Mouse (Mus musculus) cerebellum, postnatal 14 days (tissue): ENCODE measurements at regions not wholly inside any gene's neighbourhood (a gene's known extent, or its start where the extent isn't known, plus 50 kb on each side); places are given as distances from the start of the nearest gene placed in this dataset.
A peak's percentile ranks its signal among the peaks of the same experiment; 100 is the strongest.

Experiments used
- DNase-seq, 2 experiments: peaks; one replicate each; pipeline ENCODE4 v3.0.0; 2021; ENCODE audit warnings: mixed read lengths in 2 of 2

DNA sequence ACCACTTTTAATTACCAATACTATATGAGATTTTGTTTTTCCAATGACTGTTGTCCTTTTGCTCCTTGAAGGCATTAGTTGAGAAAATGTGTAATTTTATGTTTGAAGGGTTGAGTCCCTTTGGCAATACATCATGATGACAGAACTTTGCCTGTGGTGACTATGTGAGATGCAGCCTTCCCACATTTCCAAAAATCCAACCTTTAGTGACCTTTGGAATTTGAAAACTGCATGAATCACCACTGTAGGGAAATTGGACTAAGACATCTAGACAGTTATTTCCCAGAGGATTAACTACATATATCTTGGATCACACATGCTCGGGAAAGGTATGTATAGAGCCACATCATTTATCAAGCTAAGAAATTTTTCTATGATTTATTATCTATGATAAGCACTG lies 57.7 kb downstream of the Fbxo5 start:
- DNase-seq = no peak

DNA sequence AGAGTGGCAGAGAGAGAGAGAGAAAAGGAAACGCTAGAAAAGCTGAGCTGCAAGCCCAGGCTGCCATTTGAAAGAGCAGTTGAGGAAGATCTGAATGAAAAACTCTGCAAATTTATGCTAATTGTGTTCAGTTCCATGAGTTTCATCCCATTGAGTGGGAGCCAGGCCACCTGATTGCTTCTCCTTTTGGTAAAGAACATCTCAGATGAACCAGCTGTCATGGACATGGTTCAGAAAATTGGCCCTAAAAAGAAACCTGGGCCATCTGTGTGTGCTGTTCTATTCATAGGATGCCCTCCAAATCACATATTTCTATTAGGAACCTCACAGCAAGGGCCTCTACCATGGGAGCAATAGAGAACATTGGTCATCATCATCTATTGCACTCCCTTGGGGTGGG lies 70.3 kb downstream of the Fbxo5 start:
- DNase-seq = peak; percentile 7 to 25

DNA sequence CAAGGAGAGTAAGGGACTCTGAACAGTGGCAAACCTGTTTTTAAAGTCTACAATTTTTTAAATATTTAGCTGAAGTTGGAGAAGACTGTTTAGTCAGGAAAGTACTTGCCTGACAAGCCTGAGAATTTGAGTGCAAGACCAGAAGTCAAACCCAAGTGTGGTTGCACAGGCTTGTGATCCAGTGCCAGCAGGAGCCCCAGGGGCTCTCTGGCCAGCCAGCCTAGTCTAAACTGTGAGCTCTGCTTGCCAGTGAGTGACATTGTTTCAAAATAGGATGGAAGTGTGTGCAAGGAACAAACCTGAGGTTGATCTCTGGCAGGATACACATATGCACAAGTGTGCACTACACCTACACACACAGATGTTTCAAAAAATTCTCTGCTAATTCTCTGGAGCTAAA lies 60.8 kb downstream of the Vip start:
- peak; percentile 57 to 70 for DNase-seq

DNA sequence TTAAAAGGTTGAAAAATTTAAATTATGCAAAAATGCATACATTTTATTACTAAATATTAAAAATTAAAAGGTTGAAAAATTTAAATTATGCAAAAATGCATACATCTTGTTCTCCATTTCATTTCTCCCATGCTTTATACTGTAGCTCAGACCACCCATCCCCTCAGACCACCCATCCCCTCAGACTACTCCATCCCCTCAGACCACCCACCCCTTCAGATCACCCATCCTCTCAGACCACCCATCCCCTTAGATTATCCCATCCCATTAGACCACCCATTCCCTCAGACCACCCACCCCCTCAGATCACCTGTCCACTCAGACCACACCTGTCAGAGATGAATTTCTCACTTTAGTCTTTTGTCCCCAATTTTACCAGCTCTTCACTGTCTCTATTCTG lies 58.4 kb downstream of the Vip start:
- no peak for DNase-seq
